Mouse (Mus musculus): ENCODE measurements around the gene Ctsl.

GRCm38 (mm10) chr13:64343598-64343997, 27.1 kb downstream of the Ctsl start:
- no peak for TF ChIP-seq GATA1 (IDR thresholded peaks at IDR 0.05; ENCODE audit: low read length)
- TF ChIP-seq TAL1 (IDR thresholded peaks at IDR 0.05; ENCODE audit: low read length) = no peak
